Mouse (Mus musculus): Measurements from ENCODE around the gene Got1. TPM values are rescaled to one million over a fixed set of nuclear protein-coding genes. Genes with fewer than 3 reads are reported as not detected.
"Not testable (repeated sequence)": the region's sequence is repeated elsewhere in the genome, so short reads cannot be mapped to it uniquely, and the experiment has no call there.

The Got1 gene
- total RNA-seq, 2 experiments from 2014 or later, result 310 to 324 TPM

DNA sequence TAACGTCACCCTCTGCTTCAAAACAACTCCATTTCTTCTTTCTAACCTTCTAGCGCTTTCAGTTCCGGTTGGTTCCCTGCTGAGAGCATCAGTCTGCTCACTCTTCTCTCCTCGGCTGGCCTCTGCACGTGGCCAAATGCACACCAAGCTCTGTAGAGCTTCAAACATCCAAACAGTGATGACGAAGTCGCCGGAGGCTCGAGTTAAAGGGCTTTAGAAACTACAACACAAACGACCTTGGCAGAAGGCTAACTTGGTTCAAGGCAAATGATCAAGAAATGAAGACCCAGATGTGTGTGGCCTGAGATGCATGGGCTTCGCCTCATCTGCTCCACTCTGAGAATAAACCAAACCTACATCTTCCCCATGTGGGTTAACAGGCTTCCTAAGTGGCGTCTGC, 854 bp downstream of the Got1 start:
- DNase-seq (ENCODE audit: extremely low spot score in 1 of 2, low spot score in 1 of 2), result peak in 1 of 2 experiments; percentile 20

DNA sequence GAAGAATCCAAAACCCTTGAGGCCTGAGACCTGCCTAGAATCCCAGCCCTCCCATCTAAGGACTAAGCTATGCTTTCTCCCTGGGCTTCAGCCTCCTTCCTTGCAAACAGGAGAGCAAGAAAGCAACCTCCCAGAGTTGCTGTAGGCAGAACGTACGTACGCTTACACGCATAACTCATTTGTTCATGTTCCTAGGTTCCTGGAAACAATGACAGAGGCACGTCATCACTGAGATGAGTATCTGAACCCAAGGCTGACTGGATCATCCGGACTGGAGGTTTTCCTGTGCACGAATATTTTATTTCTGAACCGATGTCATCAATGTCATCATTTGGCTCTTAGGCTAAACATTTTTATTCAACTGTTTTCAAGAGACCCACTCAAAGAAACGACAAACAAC, 2.4 kb downstream of the Got1 start:
- no peak for DNase-seq (ENCODE audit: extremely low spot score in 1 of 2, low spot score in 1 of 2)

DNA sequence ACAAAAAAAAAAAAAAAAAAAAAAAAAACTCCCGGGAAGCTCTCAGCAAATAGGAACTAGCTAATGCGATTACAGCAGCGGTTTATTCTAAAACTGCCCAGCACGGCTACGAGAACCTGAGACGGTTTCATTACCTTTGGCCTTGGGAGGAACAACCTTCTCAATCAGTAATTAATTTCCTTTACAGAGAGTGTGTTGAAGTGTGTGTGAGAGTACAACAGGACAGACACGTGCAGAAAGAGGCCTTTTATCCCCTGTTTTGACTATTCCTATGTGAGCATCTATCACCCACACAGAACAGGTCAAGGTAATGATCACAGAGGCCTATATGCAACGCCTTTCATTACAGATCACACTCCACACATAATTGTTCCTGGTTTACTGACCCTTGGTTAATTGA, 3.0 kb downstream of the Got1 start:
- no peak for DNase-seq (ENCODE audit: extremely low spot score in 1 of 2, low spot score in 1 of 2)

DNA sequence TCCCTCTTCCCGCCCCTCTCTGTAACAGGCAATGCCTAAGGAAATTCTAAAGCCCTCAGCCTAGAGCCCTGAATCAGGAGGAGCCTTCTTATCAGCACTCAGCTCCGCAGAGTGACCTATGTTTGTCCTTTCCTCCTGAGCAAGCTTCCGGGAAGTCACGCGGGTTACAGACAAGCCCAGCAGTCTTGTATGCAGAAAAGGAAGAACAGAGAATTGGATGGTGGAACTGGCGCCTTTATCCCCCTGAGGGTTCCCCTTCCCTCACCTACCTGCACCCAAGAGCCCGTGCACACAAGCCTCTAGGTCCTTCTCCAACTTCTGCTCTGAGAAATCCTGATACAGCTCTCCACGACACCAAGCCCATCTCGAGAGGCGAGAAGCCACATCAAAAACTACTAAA, 4.0 kb downstream of the Got1 start:
- no peak for DNase-seq (ENCODE audit: extremely low spot score in 1 of 2, low spot score in 1 of 2)

DNA sequence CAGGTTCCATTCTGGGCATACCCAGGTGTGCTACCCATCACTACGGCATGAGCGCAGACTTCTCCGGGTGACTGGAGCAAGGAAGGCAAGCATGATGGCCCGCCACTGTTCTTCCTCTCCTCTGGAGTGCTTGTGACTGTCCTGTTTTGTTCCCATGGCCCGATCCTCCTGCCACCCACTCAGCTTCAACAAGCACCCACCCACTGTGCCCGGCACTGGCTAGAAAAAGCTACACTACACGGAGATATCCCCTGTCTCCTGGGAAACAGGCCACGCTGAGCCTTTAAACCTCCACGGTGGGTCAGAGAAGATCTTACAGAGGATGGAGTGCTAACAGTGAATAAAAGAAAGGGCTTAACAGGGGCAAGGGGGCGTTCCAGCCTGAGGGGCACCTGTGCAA, 5.2 kb downstream of the Got1 start:
- DNase-seq (ENCODE audit: extremely low spot score in 1 of 2, low spot score in 1 of 2), result no peak

GRCm38 (mm10) chr19:43518261-43518660, 6.1 kb downstream of the Got1 start:
- DNase-seq (ENCODE audit: extremely low spot score in 1 of 2, low spot score in 1 of 2), result no peak

DNA sequence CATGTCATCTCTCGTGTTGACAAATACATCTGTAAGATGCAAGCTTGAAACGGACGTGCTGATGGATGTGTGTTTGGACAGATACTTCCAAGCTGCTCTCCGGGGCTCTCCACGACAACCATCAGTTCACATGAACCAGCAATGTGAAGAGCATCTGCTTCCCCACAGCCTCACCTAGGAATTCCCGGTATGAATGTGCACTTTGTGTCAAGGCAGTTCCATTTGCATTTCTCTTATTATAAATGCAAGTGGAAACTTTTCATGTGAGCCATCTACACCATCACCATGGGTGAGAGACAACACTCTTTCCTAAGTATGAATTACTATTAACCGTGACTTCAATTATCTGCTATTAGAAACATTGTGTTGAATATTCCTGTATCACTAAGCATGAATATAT, 6.6 kb downstream of the Got1 start:
- DNase-seq (ENCODE audit: extremely low spot score in 1 of 2, low spot score in 1 of 2), result no peak

DNA sequence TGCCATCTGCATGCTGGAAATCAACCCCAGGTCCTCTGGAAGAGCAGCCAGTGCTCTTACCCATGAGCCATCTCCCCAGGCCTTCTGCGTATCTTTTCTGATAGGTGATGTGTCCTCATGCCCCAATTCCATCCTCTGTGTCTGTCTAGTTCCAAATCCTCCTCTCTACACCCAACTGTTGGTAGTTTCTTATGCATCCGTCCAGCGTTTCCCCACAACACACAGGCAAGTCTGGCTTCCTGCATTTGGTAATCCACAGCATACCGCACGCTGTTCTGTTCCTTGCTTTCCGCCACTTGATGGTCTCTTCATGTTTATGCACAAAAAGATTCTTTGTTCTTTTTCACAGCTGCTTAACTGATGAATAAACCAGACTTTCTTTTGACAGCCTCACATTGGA, 7.1 kb downstream of the Got1 start:
- DNase-seq (ENCODE audit: extremely low spot score in 1 of 2, low spot score in 1 of 2), result no peak

DNA sequence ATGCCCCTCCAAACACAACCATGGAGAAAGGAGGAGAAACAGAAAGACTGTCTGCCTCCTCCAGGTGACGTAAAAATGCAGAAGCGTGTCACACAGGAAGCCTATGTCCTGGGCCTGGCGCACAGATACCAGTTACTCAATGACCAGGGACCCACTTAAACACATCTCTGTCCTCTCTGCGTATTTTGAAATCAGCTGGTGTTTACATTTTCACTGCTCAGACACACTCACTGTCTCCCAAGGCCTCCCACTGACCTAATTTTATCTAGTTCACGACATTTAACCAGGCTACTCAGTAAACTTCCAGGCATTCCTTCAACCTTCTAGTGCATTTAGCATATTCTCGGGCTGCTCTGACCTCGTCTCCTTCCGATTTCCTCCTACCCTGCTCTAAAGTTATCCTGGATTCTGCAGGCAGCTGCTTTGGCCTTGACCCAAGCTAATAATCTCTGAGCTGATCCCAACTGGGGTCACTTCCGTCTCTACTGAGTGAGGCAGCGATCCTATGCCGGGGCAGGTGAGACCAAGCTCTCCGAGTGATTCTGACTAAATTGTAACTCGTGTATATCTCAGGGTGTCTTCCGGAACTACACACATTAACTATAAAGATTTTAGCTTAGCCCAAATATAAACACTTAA, 7.9 kb downstream of the Got1 start:
- DNase-seq (ENCODE audit: extremely low spot score in 1 of 2, low spot score in 1 of 2), result no peak

- no peak for DNase-seq (ENCODE audit: extremely low spot score in 1 of 2, low spot score in 1 of 2)
Observed at GRCm38 (mm10) chr19:43515668-43516396, 8.6 kb downstream of the Got1 start.

- DNase-seq (ENCODE audit: extremely low spot score in 1 of 2, low spot score in 1 of 2), result no peak
Observed at GRCm38 (mm10) chr19:43513874-43514273, 10.5 kb downstream of the Got1 start.

DNA sequence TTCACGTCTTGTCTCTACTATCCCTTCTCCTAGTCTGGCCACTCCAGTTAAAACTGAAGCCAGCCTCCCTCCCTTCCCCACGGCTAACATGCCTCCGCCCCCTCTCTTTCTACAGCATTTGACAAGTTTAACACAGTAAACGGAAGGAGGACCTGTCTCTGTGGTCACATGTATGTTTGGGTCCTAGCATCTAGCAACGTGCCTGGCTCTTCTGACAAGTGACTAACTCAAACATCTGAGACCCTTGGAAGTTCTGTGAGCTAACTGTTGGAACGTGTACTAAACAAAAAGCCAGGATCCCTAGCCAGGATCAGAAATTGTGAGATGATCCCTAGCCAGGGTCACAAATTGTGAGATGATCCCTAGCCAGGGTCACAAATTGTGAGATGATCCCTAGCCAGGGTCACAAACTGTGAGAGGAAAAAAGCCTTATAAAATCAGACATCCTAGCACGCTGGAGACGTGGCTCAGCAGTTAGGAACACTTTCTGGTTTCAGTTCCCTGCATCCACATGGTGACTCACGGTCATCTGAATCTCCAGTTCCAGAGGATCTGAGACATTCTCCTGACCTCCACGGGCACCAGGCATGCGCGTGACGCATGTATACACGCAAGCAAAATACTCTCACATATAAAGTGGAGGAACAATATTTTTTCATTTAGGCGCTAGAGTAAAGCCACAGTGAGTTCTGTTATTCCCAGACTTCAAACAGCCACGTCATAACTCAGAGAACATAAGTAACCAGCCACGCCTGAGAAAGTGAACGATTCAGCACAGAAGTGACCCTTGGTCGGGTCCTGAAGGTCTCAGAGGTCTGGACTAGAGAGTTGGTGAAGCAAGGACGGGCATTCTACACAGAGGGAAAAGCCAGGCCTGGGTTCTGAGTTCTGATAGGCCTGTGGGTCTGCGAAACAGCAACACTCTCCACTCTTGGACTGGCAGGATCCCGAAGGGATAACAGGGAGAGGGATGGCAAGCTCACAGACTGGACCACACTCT, 12.5 kb downstream of the Got1 start:
- no peak for DNase-seq (ENCODE audit: extremely low spot score in 1 of 2, low spot score in 1 of 2)

DNA sequence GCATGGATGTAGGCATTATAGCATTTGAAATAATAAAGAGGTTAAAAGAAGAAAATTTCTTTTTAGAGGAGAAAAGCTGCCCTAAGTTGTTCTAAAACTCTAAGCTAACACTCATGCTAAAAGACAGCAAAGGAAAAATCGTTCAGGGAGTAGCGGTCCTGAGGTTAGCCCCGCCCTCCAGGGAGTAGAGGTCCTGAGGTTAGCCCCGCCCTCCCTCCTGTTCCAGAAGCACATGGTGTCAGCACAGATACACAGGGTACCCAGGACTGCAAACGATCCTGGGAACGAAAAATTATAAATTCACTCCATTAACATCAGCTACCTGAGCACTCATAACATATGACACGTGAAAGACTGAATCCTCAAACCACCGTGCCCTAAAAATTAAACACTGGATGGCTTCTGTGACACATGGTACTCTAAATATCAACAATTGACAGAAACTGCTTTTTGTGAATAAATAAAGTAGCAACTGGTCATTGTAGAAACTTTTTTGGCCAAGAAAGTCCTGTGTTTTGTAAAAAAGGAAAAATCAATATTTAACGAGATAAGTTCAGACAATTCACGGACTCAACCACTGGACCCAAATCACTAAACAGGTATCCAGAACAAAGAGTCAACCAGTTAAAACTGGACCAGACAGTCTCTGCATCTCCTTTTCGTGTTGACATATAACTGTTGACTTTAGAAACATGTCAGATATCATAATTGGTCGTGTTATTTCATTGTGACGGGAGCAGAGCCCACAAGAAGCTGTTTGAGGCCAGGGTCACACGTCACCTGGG, 13.8 kb downstream of the Got1 start:
- no peak for DNase-seq (ENCODE audit: extremely low spot score in 1 of 2, low spot score in 1 of 2)

GRCm38 (mm10) chr19:43505441-43505840, 19.0 kb downstream of the Got1 start:
- DNase-seq (ENCODE audit: extremely low spot score in 1 of 2, low spot score in 1 of 2), result no peak

DNA sequence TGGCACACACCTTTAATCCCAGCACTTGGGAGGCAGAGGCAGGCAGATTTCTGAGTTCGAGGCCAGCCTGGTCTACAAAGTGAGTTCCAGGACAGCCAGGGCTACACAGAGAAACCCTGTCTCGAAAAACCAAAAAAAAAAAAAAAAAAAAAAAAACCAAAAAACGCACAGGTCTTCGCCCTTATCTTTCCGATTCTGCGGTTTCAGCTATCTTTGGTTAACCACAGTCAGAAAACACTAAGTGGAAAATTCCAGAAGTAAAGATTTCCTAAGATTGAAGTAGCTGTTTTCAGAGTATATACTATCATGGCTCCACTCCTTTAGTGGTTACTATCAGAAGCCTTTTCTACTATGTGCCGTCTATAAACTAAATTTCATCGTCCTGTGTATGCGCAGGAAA, 20.8 kb downstream of the Got1 start:
- DNase-seq (ENCODE audit: extremely low spot score in 1 of 2, low spot score in 1 of 2), result not testable (repeated sequence)

DNA sequence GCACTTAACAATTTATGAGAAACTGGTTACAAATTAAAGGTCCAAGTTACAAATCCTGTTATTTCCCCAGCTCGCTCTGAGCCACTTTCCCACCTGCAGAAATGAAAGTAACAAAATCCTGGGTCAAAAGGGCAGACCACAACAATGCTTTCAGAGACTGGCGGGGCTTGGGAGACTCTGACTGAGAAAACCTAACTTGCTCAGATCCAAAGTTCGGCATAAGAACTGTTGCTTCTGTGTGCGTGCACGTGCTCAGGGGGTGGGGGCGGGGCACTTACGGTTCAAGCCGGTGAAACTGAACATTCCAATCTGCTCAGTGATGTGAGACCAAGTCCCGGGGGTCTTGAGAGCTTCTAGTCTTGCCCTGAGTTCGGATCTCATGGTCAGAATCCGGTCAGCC, 21.8 kb downstream of the Got1 start:
- no peak for DNase-seq (ENCODE audit: extremely low spot score in 1 of 2, low spot score in 1 of 2)

DNA sequence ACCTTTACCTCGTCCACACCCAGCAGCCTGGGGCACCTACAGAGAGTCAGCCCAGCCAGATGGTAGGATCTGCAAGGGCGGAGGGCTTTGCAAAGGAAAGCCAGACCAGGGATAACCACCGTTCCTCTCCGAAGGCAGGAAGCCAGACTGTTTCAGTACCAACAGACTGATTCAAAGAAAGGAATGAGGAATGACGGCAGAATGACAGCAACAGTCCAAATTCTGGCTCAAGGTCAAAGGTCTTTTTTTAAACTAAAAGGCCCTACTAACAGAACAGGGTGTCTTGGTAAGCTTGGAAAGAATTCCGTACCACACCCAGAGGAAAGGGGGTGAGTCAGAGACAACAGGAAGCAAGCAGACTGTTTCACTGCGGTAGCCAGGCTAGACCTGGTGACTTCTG, 25.5 kb downstream of the Got1 start:
- no peak for DNase-seq (ENCODE audit: extremely low spot score in 1 of 2, low spot score in 1 of 2)

DNA sequence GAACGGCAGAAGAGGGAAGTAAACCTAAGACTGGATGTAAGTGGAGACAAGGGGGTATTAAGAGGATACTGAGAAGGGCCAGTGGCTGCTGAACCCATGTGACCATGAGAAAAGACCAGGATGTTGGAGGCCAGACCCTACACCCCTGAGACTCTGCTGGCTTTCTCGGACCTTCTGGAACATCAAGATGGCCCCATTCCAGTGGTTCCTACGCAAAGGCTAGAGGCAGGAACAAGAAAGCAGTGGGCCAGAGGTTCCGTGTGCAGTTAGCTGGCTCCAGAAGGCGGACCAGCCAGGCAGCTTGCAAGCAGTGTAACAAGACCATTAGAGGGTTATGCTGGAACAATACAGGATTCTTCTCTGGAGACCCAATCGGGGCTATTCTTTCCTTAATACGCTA, 27.0 kb downstream of the Got1 start:
- no peak for DNase-seq (ENCODE audit: extremely low spot score in 1 of 2, low spot score in 1 of 2)

- peak in 1 of 2 experiments; percentile 49 for DNase-seq (ENCODE audit: extremely low spot score in 1 of 2, low spot score in 1 of 2)
Observed at GRCm38 (mm10) chr19:43495846-43496245, 28.6 kb downstream of the Got1 start.

DNA sequence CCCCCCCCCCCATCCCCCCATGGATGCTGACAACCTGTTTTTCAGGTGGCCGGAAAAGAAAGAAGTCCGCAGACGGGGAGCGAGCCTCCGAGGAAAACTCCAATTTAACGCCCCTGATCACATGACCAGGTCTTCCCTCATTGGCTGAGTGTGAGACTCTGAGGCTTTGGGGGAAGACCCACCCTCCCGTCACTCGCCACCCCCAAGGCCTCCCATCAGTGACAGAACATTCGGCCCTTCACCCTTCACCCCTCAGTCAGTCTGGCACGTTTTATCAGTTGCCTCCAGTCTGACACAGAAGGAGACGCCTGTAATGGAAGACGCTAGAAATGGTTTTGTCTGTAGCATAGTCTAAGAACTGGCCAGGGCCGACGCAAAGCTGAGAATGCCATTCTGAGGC, 29.5 kb downstream of the Got1 start:
- DNase-seq (ENCODE audit: extremely low spot score in 1 of 2, low spot score in 1 of 2), result no peak
